Mouse (Mus musculus) G1E (cell line): Measurements from ENCODE around the gene Tpcn1.

Experiments
- CTCF ChIP-seq: IDR thresholded peaks from 2 replicates; pipeline ENCODE4 v1.5.1; 2012; ENCODE audit warnings: low read depth, low read length, inconsistent platforms, mixed read lengths
- GATA1 ChIP-seq: IDR thresholded peaks from 2 replicates; pipeline ENCODE4 v1.6.1; 2012; ENCODE audit warnings: borderline replicate concordance, low read length, inconsistent platforms, mixed read lengths
- GATA2 ChIP-seq: IDR thresholded peaks from 2 replicates; pipeline ENCODE4 v1.6.1; 2012; ENCODE audit warnings: low read depth, low read length, inconsistent platforms, borderline replicate concordance
- POLR2AphosphoS5 ChIP-seq: IDR thresholded peaks from 2 replicates; pipeline ENCODE4 v1.6.1; 2012; ENCODE audit warnings: low read depth, low read length, inconsistent platforms; ENCODE audit not compliant: insufficient replicate concordance
- TAL1 ChIP-seq: conservative IDR thresholded peaks from 2 replicates; pipeline ENCODE4 v1.6.1; 2012; ENCODE audit warnings: low read depth, low read length, inconsistent platforms, mixed read lengths

GRCm38 (mm10) chr5:120499202-120499601 lies 89.3 kb downstream of the Tpcn1 start:
- TF ChIP-seq CTCF = no peak
- TF ChIP-seq GATA1 = no peak
- TF ChIP-seq TAL1 = no peak
- no peak for TF ChIP-seq GATA2
- TF ChIP-seq POLR2AphosphoS5 = no peak
